Mouse (Mus musculus) effector memory CD4-positive, alpha-beta T cell, adult 5 months (primary cell): ENCODE results near the gene Kcnq1. TPM values are rescaled to one million over a fixed set of nuclear protein-coding genes. Genes with fewer than 3 reads are reported as not detected.

Experiments
- polyA plus RNA-seq: library from polyadenylated mRNA; unstranded; fragments of 100-300 nt; shearing (Covaris generic); gene quantifications from one replicate; pipeline ENCODE4 v1.2.1, GENCODE M21; 2017

Kcnq1 gene
- not detected for polyA plus RNA-seq

DNA sequence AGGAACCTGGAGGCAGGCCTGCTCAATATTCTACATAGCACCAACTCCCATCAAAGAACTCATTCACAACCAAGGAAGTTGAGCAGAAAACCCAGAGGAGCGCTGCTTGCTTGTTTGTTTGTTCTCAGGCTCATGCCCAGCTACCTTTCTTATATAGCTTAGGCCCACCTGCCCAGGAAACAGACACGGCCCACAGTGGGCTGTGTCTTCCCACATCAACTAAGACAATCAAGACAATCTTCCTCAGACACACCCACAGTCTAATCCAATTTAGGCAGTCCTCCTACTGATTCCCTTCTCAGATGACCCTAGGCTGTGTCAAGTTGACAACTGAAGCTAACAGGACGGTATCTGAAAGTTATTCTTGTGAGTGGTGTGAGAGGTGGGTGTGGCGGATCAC is at the start of gene Kcnq1:
Gene Kcnq1 (plus strand): TSS at position 301 of the 400 bp plus-strand sequence.

GRCm38 (mm10) chr7:143068882-143069591 is 37.1 kb upstream of the Kcnq1 start, which contains the start of gene Tssc4:
TSS of gene Tssc4 (plus strand) at chr7:143069249.

DNA sequence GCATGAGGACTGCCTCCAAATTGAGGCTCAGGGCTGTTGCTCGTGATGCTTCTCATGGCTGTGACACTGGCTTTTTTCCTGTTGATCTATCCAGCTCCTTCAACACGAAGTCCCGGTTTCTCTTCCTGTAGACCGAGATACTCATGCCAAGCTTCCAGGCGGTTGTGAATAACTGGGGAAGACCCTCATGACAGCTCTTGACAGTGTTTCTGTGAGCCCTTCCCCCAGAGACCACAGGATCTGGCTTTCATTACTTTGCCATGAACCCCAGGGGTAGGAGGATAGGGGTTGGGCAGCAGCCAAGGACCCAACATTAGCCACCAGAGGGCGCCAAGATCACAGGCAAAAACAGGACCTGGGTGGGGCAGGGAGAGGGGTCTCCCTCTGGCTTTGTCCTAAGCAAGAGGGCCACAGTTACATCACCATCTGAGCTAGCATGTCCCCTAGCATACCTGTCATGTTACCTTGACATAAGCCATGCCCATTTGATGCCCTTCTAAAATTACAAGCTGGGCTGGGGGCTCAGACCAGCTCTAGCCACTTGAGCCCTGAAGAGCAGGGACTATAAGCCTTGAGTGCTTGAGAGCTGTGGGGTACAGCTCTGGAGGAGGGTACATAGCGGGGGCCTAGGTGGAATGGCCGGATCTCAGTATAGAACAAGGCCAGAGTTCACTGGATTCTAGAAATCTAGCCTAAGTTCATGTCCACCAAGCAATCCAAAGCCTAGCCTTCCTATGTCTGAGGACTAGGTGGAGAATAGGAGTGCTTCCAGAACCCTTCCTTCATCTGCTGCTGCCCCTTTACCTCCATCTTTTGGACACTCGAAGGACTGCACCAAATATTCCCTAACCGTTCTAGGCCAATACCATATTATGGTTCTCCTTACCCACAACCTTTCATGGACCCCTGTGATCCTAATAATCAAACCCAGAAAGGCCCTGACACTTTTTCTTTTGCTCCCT is 11.3 kb upstream of the Kcnq1 start, which contains the start of gene Trpm5:
Gene Trpm5 (minus strand): TSS at position 51 of the 962 bp plus-strand sequence.

DNA sequence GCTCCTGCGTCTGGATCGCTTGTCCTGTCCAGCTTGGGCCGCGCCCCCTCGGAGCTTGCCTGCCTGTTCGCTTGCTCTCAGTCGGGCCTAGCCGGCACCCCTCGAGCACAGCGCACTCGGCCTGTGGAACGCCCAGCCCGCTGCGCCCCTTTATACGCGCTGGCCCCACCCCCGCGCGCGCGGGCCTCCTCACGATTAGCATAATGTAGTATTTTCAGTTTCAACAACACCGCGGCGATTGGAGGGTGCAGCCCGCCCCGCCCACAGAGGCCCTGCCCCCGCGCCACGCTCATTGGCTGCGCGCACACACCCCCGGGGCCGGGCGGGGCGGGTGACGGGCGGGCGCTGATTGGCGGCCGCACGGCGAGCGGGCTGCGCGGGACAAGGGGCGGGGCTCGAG is 354.7 kb downstream of the Kcnq1 start, which contains the start of gene Cdkn1c:
Gene Cdkn1c (minus strand): TSS at position 177 of the 400 bp plus-strand sequence.

GRCm38 (mm10) chr7:143473347-143474101 is 367.4 kb downstream of the Kcnq1 start, which contains the start of gene Slc22a18:
TSS of gene Slc22a18 (plus strand) at chr7:143473736.

Other genes starting within 250 kb of the Kcnq1 start
- not detected for gene Th, start 175.2 kb upstream of the Kcnq1 start, polyA plus RNA-seq
- gene Ascl2, start 137.1 kb upstream of the Kcnq1 start, polyA plus RNA-seq = 0.31 TPM
- gene Tspan32, start 101.3 kb upstream of the Kcnq1 start, polyA plus RNA-seq = 96.9 TPM
- 28.6 TPM for gene Cd81, start 53.6 kb upstream of the Kcnq1 start, polyA plus RNA-seq
- 18.9 TPM for gene Tssc4, start 37.1 kb upstream of the Kcnq1 start, polyA plus RNA-seq
- not detected for gene Trpm5, start 11.7 kb upstream of the Kcnq1 start, polyA plus RNA-seq